Mouse (Mus musculus) forebrain, embryonic 13.5 days (tissue): ENCODE results near the gene Atrn. TPM values are rescaled to one million over a fixed set of nuclear protein-coding genes. Genes with fewer than 3 reads are reported as not detected.
A peak's percentile ranks its signal among the peaks of the same experiment; 100 is the strongest.
"Not testable (repeated sequence)": the region's sequence is repeated elsewhere in the genome, so short reads cannot be mapped to it uniquely, and the experiment has no call there.

Source experiments
- ATAC-seq: fragments of 200-750 bp; cut with Nextera tagmentation; 2 replicates; pipeline ENCODE4 v1.8.0; 2017
- H3K27ac ChIP-seq: fragments of 300-500 bp; sonication (generic); 2 replicates; pipeline ENCODE4 v1.5.1; 2015; ENCODE audit warnings: inconsistent platforms, mild to moderate bottlenecking, moderate library complexity
- H3K27me3 ChIP-seq: fragments of 300-500 bp; sonication (generic); 2 replicates; pipeline ENCODE4 v1.6.1; 2015; ENCODE audit warnings: mild to moderate bottlenecking, inconsistent platforms
- H3K36me3 ChIP-seq: fragments of 300-500 bp; sonication (generic); 2 replicates; pipeline ENCODE4 v1.6.1; 2015; ENCODE audit warnings: mild to moderate bottlenecking, inconsistent platforms; ENCODE audit not compliant: poor library complexity, severe bottlenecking
- H3K4me1 ChIP-seq: fragments of 300-500 bp; sonication (generic); 2 replicates; pipeline ENCODE4 v1.6.1; 2015; ENCODE audit warnings: inconsistent platforms
- H3K4me2 ChIP-seq: fragments of 300-500 bp; sonication (generic); 2 replicates; pipeline ENCODE4 v1.6.1; 2015; ENCODE audit warnings: inconsistent platforms, mild to moderate bottlenecking, moderate library complexity
- H3K4me3 ChIP-seq: fragments of 300-500 bp; sonication (generic); 2 replicates; pipeline ENCODE4 v1.5.1; 2015; ENCODE audit warnings: mild to moderate bottlenecking, inconsistent platforms
- H3K9ac ChIP-seq: fragments of 300-500 bp; sonication (generic); 2 replicates; pipeline ENCODE4 v1.6.1; 2015; ENCODE audit warnings: mild to moderate bottlenecking, inconsistent platforms
- H3K9me3 ChIP-seq: fragments of 300-500 bp; sonication (generic); replicated peaks from 2 replicates; pipeline ENCODE4 v1.6.1; 2016; ENCODE audit warnings: inconsistent platforms
- WGBS: fragments of 180-500 bp; shearing (Covaris S2); methylation state at CpG from one replicate; pipeline ENCODE4 v1.1.7; 2015; 5-methylcytosine and 5-hydroxymethylcytosine counted together
- polyA plus RNA-seq: library from polyadenylated mRNA; unstranded; fragments of >200 nt; fragmentation: Nextera tagmentation; extraction: Ambion mirVana; gene quantifications from 2 replicates; pipeline ENCODE4 v1.2.1, GENCODE M21; 2015

Atrn gene
- polyA plus RNA-seq, 1 experiment from 2014 or later, result 8.4 TPM

- no peak overlapping the region for H3K4me2 ChIP-seq
- H3K9me3 ChIP-seq, result peaks cover 7% of the 10 kb centered on the region; the same call in 1 of the 2 replicates
- WGBS, result 89% methylated on average over 2 of the region's 2 CpGs
- no peak overlapping the region for H3K4me3 ChIP-seq
- H3K9ac ChIP-seq, result no peak overlapping the region
- peaks cover 24% of the 10 kb centered on the region for H3K36me3 ChIP-seq
- no peak for ATAC-seq
- H3K27ac ChIP-seq, result no peak overlapping the region
- H3K4me1 ChIP-seq, result no peaks in the 10 kb centered on the region
- no peaks in the 10 kb centered on the region for H3K27me3 ChIP-seq
Measured at GRCm38 (mm10) chr2:131030561-131030960, 124.3 kb downstream of the Atrn start.

- ATAC-seq, result no peak
- Histone ChIP-seq H3K27me3 (no peaks in the 10 kb centered on the region), H3K4me2 (no peak overlapping the region), H3K36me3 (peaks cover 20% of the 10 kb centered on the region), H3K9ac (no peak overlapping the region), H3K4me1 (no peaks in the 10 kb centered on the region), H3K9me3 (peaks cover 7% of the 10 kb centered on the region; the same call in 1 of the 2 replicates), H3K27ac (no peak overlapping the region), H3K4me3 (no peak overlapping the region)
- 93% methylated on average over 1 of the region's 1 CpGs for WGBS
Measured at GRCm38 (mm10) chr2:131030998-131031397, 124.7 kb downstream of the Atrn start.

GRCm38 (mm10) chr2:131031406-131031805, 125.1 kb downstream of the Atrn start:
- not testable (repeated sequence) for H3K4me3 ChIP-seq, H3K4me1 ChIP-seq, H3K9ac ChIP-seq, H3K27ac ChIP-seq, H3K27me3 ChIP-seq, H3K4me2 ChIP-seq, H3K9me3 ChIP-seq, ATAC-seq
- peaks cover 16% of the 10 kb centered on the region for H3K36me3 ChIP-seq
- 73% methylated on average over 1 of the region's 1 CpGs for WGBS

GRCm38 (mm10) chr2:131036343-131036742, 130.0 kb downstream of the Atrn start:
- Histone ChIP-seq H3K4me1 (peaks cover 15% of the 10 kb centered on the region), H3K9me3 (peaks cover 7% of the 10 kb centered on the region; the same call in 1 of the 2 replicates), H3K36me3 (no peaks in the 10 kb centered on the region), H3K27ac (no peak overlapping the region), H3K4me3 (no peak overlapping the region), H3K27me3 (peaks cover 23% of the 10 kb centered on the region), H3K4me2 (no peak overlapping the region), H3K9ac (no peak overlapping the region)
- 89% methylated on average over 2 of the region's 2 CpGs for WGBS
- no peak for ATAC-seq

GRCm38 (mm10) chr2:131036757-131037156, 130.5 kb downstream of the Atrn start:
- H3K4me1 ChIP-seq, result peaks cover 18% of the 10 kb centered on the region
- H3K4me3 ChIP-seq, result no peak overlapping the region
- H3K9me3 ChIP-seq, result peaks cover 7% of the 10 kb centered on the region; the same call in 1 of the 2 replicates
- H3K36me3 ChIP-seq, result no peaks in the 10 kb centered on the region
- no peak overlapping the region for H3K27ac ChIP-seq
- ATAC-seq, result no peak
- H3K9ac ChIP-seq, result no peak overlapping the region
- no peak overlapping the region for H3K4me2 ChIP-seq
- peaks cover 28% of the 10 kb centered on the region for H3K27me3 ChIP-seq

- no peak overlapping the region for H3K27ac ChIP-seq
- 63% methylated on average over 17 of the region's 17 CpGs for whole genome bisulfite sequencing
Measured at GRCm38 (mm10) chr2:131037226-131037990, 131.1 kb downstream of the Atrn start.

GRCm38 (mm10) chr2:131038197-131038596, 131.9 kb downstream of the Atrn start:
- 90% methylated on average over 6 of the region's 6 CpGs for WGBS
- Histone ChIP-seq H3K9ac (no peak overlapping the region), H3K4me2 (no peak overlapping the region), H3K9me3 (peaks cover 7% of the 10 kb centered on the region; the same call in 1 of the 2 replicates), H3K27ac (no peak overlapping the region), H3K36me3 (no peaks in the 10 kb centered on the region), H3K4me1 (peaks cover 18% of the 10 kb centered on the region), H3K27me3 (peaks cover 42% of the 10 kb centered on the region), H3K4me3 (no peak overlapping the region)
- no peak for ATAC-seq

More at GRCm38 (mm10) chr2:131037226-131037990, 131.1 kb downstream of the Atrn start:
- Histone ChIP-seq H3K9me3 (peaks cover 7% of the 10 kb centered on the region; the same call in 1 of the 2 replicates), H3K9ac (no peak overlapping the region), H3K27me3 (peaks cover 34% of the 10 kb centered on the region), H3K4me2 (no peak overlapping the region), H3K4me3 (no peak overlapping the region), H3K4me1 (peaks cover 18% of the 10 kb centered on the region), H3K36me3 (no peaks in the 10 kb centered on the region)
- no peak for ATAC-seq

GRCm38 (mm10) chr2:131038675-131039074, 132.4 kb downstream of the Atrn start:
- 80% methylated on average over 5 of the region's 5 CpGs for WGBS
- 0 out of 2 replicates have a peak, but pooled peaks cover 2% of the 10 kb centered on the region for H3K9me3 ChIP-seq
- H3K9ac ChIP-seq, result no peak overlapping the region
- H3K36me3 ChIP-seq, result no peaks in the 10 kb centered on the region
- H3K4me3 ChIP-seq, result no peak overlapping the region
- H3K4me2 ChIP-seq, result no peak overlapping the region
- peaks cover 18% of the 10 kb centered on the region for H3K4me1 ChIP-seq
- no peak for ATAC-seq
- peaks cover 44% of the 10 kb centered on the region for H3K27me3 ChIP-seq
- no peak overlapping the region for H3K27ac ChIP-seq

GRCm38 (mm10) chr2:131040854-131041825, 134.8 kb downstream of the Atrn start:
- ATAC-seq, result peak; percentile 87
- Histone ChIP-seq H3K4me2 (peak overlapping the region; percentile 78), H3K4me1 (peaks cover 18% of the 10 kb centered on the region), H3K9me3 (no peaks in the 10 kb centered on the region), H3K4me3 (peak overlapping the region; percentile 55), H3K9ac (peak overlapping the region; percentile 68), H3K27me3 (peaks cover 44% of the 10 kb centered on the region), H3K36me3 (no peaks in the 10 kb centered on the region), H3K27ac (no peak overlapping the region; the same call in 1 of the 2 replicates)
- 3% methylated on average over 106 of the region's 115 CpGs for WGBS

GRCm38 (mm10) chr2:131042988-131043387, 136.7 kb downstream of the Atrn start, which contains the start of gene Gfra4:
Gfra4 (minus strand) TSS chr2:131043088.
- peak within 1 kb of the TSS; percentile 55; the same call in 1 of the 2 replicates for H3K4me3 ChIP-seq
- no peak for ATAC-seq
- 73% methylated on average over 2 of the region's 2 CpGs for WGBS
- peaks cover 44% of the 10 kb centered on the region for H3K27me3 ChIP-seq
- H3K4me1 ChIP-seq, result peaks cover 18% of the 10 kb centered on the region
- H3K9ac ChIP-seq, result no peak within 1 kb of the TSS
- H3K9me3 ChIP-seq, result no peaks in the 10 kb centered on the region
- no peaks in the 10 kb centered on the region for H3K36me3 ChIP-seq
- H3K27ac ChIP-seq, result no peak within 1 kb of the TSS
- peak within 1 kb of the TSS; percentile 78 for H3K4me2 ChIP-seq

GRCm38 (mm10) chr2:131044354-131044852, 138.1 kb downstream of the Atrn start:
- H3K36me3 ChIP-seq, result no peaks in the 10 kb centered on the region
- no peak overlapping the region for H3K27ac ChIP-seq
- no peak for ATAC-seq
- peaks cover 38% of the 10 kb centered on the region for H3K27me3 ChIP-seq
- WGBS, result 15% methylated on average over 7 of the region's 7 CpGs
- no peak overlapping the region for H3K4me3 ChIP-seq
- peaks cover 18% of the 10 kb centered on the region for H3K4me1 ChIP-seq
- H3K4me2 ChIP-seq, result no peak overlapping the region; the same call in 1 of the 2 replicates
- no peaks in the 10 kb centered on the region for H3K9me3 ChIP-seq
- no peak overlapping the region for H3K9ac ChIP-seq
